Mouse (Mus musculus): Measurements from ENCODE around the gene Gas2l2. TPM values are rescaled to one million over a fixed set of nuclear protein-coding genes. Genes with fewer than 3 reads are reported as not detected.
A peak's percentile ranks its signal among the peaks of the same experiment; 100 is the strongest.

Gas2l2 gene
- polyA plus RNA-seq, 1 experiment from 2014 or later = not detected

- Histone ChIP-seq H3K4me1 (replicated peaks; ENCODE audit: control insufficient read depth, insufficient read depth, low read length) (peaks cover 7% of the 10 kb centered on the region), H3K9me3 (ENCODE audit: control insufficient read depth, low read length) (no peaks in the 10 kb centered on the region), H3K27me3 (ENCODE audit: control insufficient read depth, insufficient read depth, low read length) (no peaks in the 10 kb centered on the region), H3K9ac (ENCODE audit: low read length) (no peak overlapping the region), H3K36me3 (ENCODE audit: control insufficient read depth, insufficient read depth, low read length) (no peaks in the 10 kb centered on the region; the same call in 1 of the 2 replicates), H3K4me2 (ENCODE audit: low read depth, low read length, severe bottlenecking) (no peak overlapping the region), H3K27ac (ENCODE audit: low read depth, low read length) (no peak overlapping the region), H3K4me3 (ENCODE audit: low read depth, low read length) (no peak overlapping the region)
- 92% methylated on average over 7 of the region's 7 CpGs for whole genome bisulfite sequencing
- no peak for DNase-seq (ENCODE audit: low spot score)
- ATAC-seq (replicated peaks; ENCODE audit: low FRiP score) = no peak
Observed at GRCm38 (mm10) chr11:83397626-83398025, 31.6 kb downstream of the Gas2l2 start.

- ATAC-seq (replicated peaks; ENCODE audit: low FRiP score) (peak; percentile 49; the same call in 1 of the 2 replicates), DNase-seq (ENCODE audit: low spot score) (no peak)
- H3K27ac ChIP-seq (ENCODE audit: low read depth, low read length) = no peak overlapping the region
- peaks cover 7% of the 10 kb centered on the region for H3K4me1 ChIP-seq (replicated peaks; ENCODE audit: control insufficient read depth, insufficient read depth, low read length)
- no peak overlapping the region for H3K4me3 ChIP-seq (ENCODE audit: low read depth, low read length)
- no peaks in the 10 kb centered on the region for H3K27me3 ChIP-seq (ENCODE audit: control insufficient read depth, insufficient read depth, low read length)
- H3K36me3 ChIP-seq (ENCODE audit: control insufficient read depth, insufficient read depth, low read length) = peaks cover 4% of the 10 kb centered on the region; the same call in 1 of the 2 replicates
- 21% methylated on average over 6 of the region's 6 CpGs for WGBS
- no peaks in the 10 kb centered on the region for H3K9me3 ChIP-seq (ENCODE audit: control insufficient read depth, low read length)
- H3K9ac ChIP-seq (ENCODE audit: low read length) = no peak overlapping the region
- H3K4me2 ChIP-seq (ENCODE audit: low read depth, low read length, severe bottlenecking) = no peak overlapping the region
Observed at GRCm38 (mm10) chr11:83394802-83395439, 34.3 kb downstream of the Gas2l2 start.

GRCm38 (mm10) chr11:83393062-83393461 is 36.2 kb downstream of the Gas2l2 start:
- H3K9ac ChIP-seq (ENCODE audit: low read length) = no peak overlapping the region
- H3K36me3 ChIP-seq (ENCODE audit: control insufficient read depth, insufficient read depth, low read length) = peaks cover 4% of the 10 kb centered on the region; the same call in 1 of the 2 replicates
- no peak overlapping the region for H3K27ac ChIP-seq (ENCODE audit: low read depth, low read length)
- H3K27me3 ChIP-seq (ENCODE audit: control insufficient read depth, insufficient read depth, low read length) = no peaks in the 10 kb centered on the region
- peaks cover 7% of the 10 kb centered on the region for H3K4me1 ChIP-seq (replicated peaks; ENCODE audit: control insufficient read depth, insufficient read depth, low read length)
- WGBS = 92% methylated on average over 4 of the region's 4 CpGs
- no peak for DNase-seq (ENCODE audit: low spot score)
- H3K9me3 ChIP-seq (ENCODE audit: control insufficient read depth, low read length) = no peaks in the 10 kb centered on the region
- no peak overlapping the region for H3K4me2 ChIP-seq (ENCODE audit: low read depth, low read length, severe bottlenecking)
- no peak for ATAC-seq (replicated peaks; ENCODE audit: low FRiP score)
- H3K4me3 ChIP-seq (ENCODE audit: low read depth, low read length) = no peak overlapping the region

GRCm38 (mm10) chr11:83383532-83383887 is 45.7 kb downstream of the Gas2l2 start:
- no peaks in the 10 kb centered on the region for H3K36me3 ChIP-seq (ENCODE audit: control insufficient read depth, insufficient read depth, low read length)
- H3K9ac ChIP-seq (ENCODE audit: low read length) = no peak overlapping the region
- H3K9me3 ChIP-seq (ENCODE audit: control insufficient read depth, low read length) = no peaks in the 10 kb centered on the region
- no peak for DNase-seq (ENCODE audit: low spot score)
- ATAC-seq (replicated peaks; ENCODE audit: low FRiP score) = no peak
- no peak overlapping the region for H3K4me2 ChIP-seq (ENCODE audit: low read depth, low read length, severe bottlenecking)
- no peak overlapping the region for H3K4me3 ChIP-seq (ENCODE audit: low read depth, low read length)
- 0 out of 2 replicates have a peak, but pooled peaks cover 3% of the 10 kb centered on the region for H3K4me1 ChIP-seq (replicated peaks; ENCODE audit: control insufficient read depth, insufficient read depth, low read length)
- H3K27ac ChIP-seq (ENCODE audit: low read depth, low read length) = no peak overlapping the region
- 79% methylated on average over 1 of the region's 1 CpGs for WGBS
- no peaks in the 10 kb centered on the region for H3K27me3 ChIP-seq (ENCODE audit: control insufficient read depth, insufficient read depth, low read length)

DNA sequence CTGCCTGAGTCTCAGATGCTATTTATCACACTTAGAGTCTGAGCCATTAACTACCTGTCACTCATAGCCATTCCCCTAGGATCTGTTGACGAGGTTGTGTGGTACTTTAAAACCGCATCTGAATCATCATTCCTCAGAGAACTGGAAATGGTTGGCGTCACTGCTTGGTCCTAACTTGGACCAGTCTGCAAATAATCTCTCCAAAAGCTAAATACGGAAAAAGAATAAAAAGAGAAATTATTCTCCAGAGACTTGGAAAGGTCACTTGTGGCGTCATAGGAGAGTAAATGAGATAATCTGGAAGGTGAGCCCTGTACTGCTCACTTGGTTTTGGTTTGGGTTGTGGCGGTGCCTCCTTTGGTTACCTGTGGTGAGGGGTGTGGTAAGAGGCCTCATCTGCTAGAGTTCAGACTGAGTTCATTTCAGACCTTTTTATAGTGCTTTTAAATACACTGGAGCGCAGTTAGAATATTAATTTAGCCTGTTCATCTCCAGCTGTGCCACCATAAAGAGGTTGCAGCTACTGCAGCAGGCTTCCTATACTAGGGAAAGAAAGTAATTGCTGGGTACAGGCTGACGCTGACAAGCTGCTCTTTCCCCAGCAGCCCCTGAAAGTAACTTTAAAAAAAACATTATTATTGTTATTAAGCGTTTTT is 46.3 kb downstream of the Gas2l2 start:
- H3K27me3 ChIP-seq (ENCODE audit: control insufficient read depth, insufficient read depth, low read length) = no peaks in the 10 kb centered on the region
- H3K9me3 ChIP-seq (ENCODE audit: control insufficient read depth, low read length) = no peaks in the 10 kb centered on the region
- no peak overlapping the region for H3K27ac ChIP-seq (ENCODE audit: low read depth, low read length)
- 64% methylated on average over 9 of the region's 9 CpGs for WGBS
- no peak overlapping the region for H3K9ac ChIP-seq (ENCODE audit: low read length)
- no peak overlapping the region for H3K4me2 ChIP-seq (ENCODE audit: low read depth, low read length, severe bottlenecking)
- ATAC-seq (replicated peaks; ENCODE audit: low FRiP score) (no peak), DNase-seq (ENCODE audit: low spot score) (no peak)
- no peaks in the 10 kb centered on the region for H3K36me3 ChIP-seq (ENCODE audit: control insufficient read depth, insufficient read depth, low read length)
- H3K4me1 ChIP-seq (replicated peaks; ENCODE audit: control insufficient read depth, insufficient read depth, low read length) = 0 out of 2 replicates have a peak, but pooled peaks cover 3% of the 10 kb centered on the region
- no peak overlapping the region for H3K4me3 ChIP-seq (ENCODE audit: low read depth, low read length)

DNA sequence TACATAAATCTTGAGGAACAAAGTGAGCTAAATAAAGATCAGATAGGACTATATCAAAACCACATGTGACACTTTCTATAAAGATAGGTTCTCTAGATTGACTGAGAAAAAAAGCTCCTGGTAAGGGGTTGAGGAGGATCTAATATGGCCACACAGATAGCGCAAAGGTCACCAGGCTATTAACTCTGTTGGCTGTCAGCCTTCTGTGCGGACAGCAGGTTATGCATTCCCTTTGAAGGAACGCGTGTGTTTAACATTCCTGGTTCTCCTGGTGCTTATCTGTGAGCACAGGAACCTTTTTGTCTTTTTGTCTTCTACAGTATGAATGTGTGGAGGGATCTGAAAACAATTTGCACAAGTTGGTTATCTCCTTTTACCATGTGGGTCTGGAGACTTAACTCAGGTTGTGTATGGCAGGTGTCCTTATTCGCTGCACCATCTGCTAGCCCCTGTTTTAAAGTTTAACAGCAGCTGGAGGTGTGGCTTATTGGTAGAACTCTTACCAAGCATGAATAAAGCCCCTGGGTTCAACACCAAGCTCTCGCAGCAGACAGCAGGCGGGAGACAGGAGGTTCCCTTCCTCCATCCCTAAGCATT is 49.4 kb downstream of the Gas2l2 start:
- Histone ChIP-seq H3K27me3 (ENCODE audit: control insufficient read depth, insufficient read depth, low read length) (no peaks in the 10 kb centered on the region), H3K4me2 (ENCODE audit: low read depth, low read length, severe bottlenecking) (no peak overlapping the region), H3K9me3 (ENCODE audit: control insufficient read depth, low read length) (no peaks in the 10 kb centered on the region), H3K4me1 (replicated peaks; ENCODE audit: control insufficient read depth, insufficient read depth, low read length) (0 out of 2 replicates have a peak, but pooled peaks cover 3% of the 10 kb centered on the region), H3K4me3 (ENCODE audit: low read depth, low read length) (no peak overlapping the region), H3K27ac (ENCODE audit: low read depth, low read length) (no peak overlapping the region), H3K9ac (ENCODE audit: low read length) (no peak overlapping the region), H3K36me3 (ENCODE audit: control insufficient read depth, insufficient read depth, low read length) (no peaks in the 10 kb centered on the region)
- no peak for ATAC-seq (replicated peaks; ENCODE audit: low FRiP score)
- 91% methylated on average over 7 of the region's 7 CpGs for WGBS
- no peak for DNase-seq (ENCODE audit: low spot score)

Other genes starting within 250 kb of the Gas2l2 start
- 0.49 and 0.52 TPM in 2 replicates for gene Slfn3, start 238.1 kb downstream of the Gas2l2 start, polyA plus RNA-seq (2014; fragmentation: Nextera tagmentation; extraction: Ambion mirVana)
- 0.67 and 0.91 TPM in 2 replicates for gene Slfn14, start 142.7 kb downstream of the Gas2l2 start, polyA plus RNA-seq (2014; fragmentation: Nextera tagmentation; extraction: Ambion mirVana)
- gene Ap2b1, start 130.4 kb downstream of the Gas2l2 start, polyA plus RNA-seq (2014; fragmentation: Nextera tagmentation; extraction: Ambion mirVana) = 108 and 110 TPM in 2 replicates
- 16.0 and 16.5 TPM in 2 replicates for gene Pex12, start 126.9 kb downstream of the Gas2l2 start, polyA plus RNA-seq (2014; fragmentation: Nextera tagmentation; extraction: Ambion mirVana)
- 4.1 and 4.6 TPM in 2 replicates for gene Rasl10b, start 20.3 kb downstream of the Gas2l2 start, polyA plus RNA-seq (2014; fragmentation: Nextera tagmentation; extraction: Ambion mirVana)
- gene 1700020L24Rik, start 8.2 kb upstream of the Gas2l2 start, polyA plus RNA-seq (2014; fragmentation: Nextera tagmentation; extraction: Ambion mirVana) = 0.29 and 0.68 TPM in 2 replicates
- 1.9 and 2.1 TPM in 2 replicates for gene Mmp28, start 33.6 kb upstream of the Gas2l2 start, polyA plus RNA-seq (2014; fragmentation: Nextera tagmentation; extraction: Ambion mirVana)
- gene Taf15, start 43.6 kb upstream of the Gas2l2 start, polyA plus RNA-seq (2014; fragmentation: Nextera tagmentation; extraction: Ambion mirVana) = 13.8 and 14.9 TPM in 2 replicates
- gene Heatr9, start 92.7 kb upstream of the Gas2l2 start, polyA plus RNA-seq (2014; fragmentation: Nextera tagmentation; extraction: Ambion mirVana) = not detected in 2 replicates
- gene Ccl5, start 101.1 kb upstream of the Gas2l2 start, polyA plus RNA-seq (2014; fragmentation: Nextera tagmentation; extraction: Ambion mirVana) = not detected in 2 replicates
- gene Ccl9, start 149.2 kb upstream of the Gas2l2 start, polyA plus RNA-seq (2014; fragmentation: Nextera tagmentation; extraction: Ambion mirVana) = 1.1 and 1.3 TPM in 2 replicates
- gene Ccl6, start 163.6 kb upstream of the Gas2l2 start, polyA plus RNA-seq (2014; fragmentation: Nextera tagmentation; extraction: Ambion mirVana) = 0.80 and 0.89 TPM in 2 replicates
- not detected in 2 replicates for gene Rpl9-ps1, start 216.2 kb upstream of the Gas2l2 start, polyA plus RNA-seq (2014; fragmentation: Nextera tagmentation; extraction: Ambion mirVana)
- 0.63 and 0.95 TPM in 2 replicates for gene Ccl3, start 219.9 kb upstream of the Gas2l2 start, polyA plus RNA-seq (2014; fragmentation: Nextera tagmentation; extraction: Ambion mirVana)
- 0.44 TPM in 1 of 2 replicates, not detected in the other for gene Ccl4, start 233.1 kb upstream of the Gas2l2 start, polyA plus RNA-seq (2014; fragmentation: Nextera tagmentation; extraction: Ambion mirVana)